Comparison of ENCODE assay signal across 20 mouse cellular contexts in the genomic region with DNA sequence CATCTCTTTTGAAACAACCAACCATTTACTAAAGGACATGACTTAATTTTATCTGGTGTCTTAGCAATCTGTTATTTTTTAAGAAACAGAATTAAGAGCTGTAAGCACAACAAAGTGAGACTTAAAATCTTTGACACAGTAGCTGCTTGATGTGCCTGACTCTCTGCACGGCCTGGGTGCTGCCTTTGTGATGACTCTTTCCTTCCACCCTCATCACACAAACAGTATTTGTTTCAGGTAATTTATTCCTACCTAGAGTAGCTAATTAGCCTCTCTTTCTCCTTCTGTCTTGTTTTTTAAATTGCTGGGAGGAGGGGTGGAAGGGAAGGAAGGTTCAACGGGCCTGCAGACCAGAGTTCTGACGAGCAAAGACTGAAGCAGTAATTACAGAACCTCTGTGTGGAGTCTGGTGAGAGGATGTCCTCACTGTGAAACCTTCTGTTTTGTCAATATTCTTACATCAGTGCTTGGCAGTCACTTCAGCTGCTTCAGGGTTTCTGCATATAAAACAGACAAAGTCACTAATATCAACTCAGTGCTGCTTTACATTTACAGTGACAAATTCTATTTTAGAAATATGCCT.
A peak's percentile ranks its signal among the peaks of the same experiment; 100 is the strongest.
DNase-seq lines count a peak whose midpoint lies in the region; ATAC-seq lines count a peak whose summit lies in the region.
"Had no signal": no experiment of that assay in that cellular context is flagged by ENCODE, and none has a peak within 500 bp of the region (broad histone marks: within the 10 kb centered on the region; RNA-seq: fewer than 3 reads in every experiment).

No protein-coding gene starts in this region.

- WGBS in hindbrain, embryonic 10.5 days = 27% methylated on average over 3 of the region's 3 CpGs
- 23% methylated on average over 3 of the region's 3 CpGs for WGBS in hindbrain, embryonic 11.5 days
- WGBS in forebrain, embryonic 13.5 days = 3% methylated on average over 3 of the region's 3 CpGs
- WGBS in hindbrain, embryonic 15.5 days = 21% methylated on average over 3 of the region's 3 CpGs
- whole genome bisulfite sequencing in neural tube, embryonic 15.5 days = 11% methylated on average over 3 of the region's 3 CpGs

- no peak for DNase-seq in hindbrain, embryonic 10.5 days (ENCODE audit: low spot score)
- no peak for DNase-seq in hindbrain, embryonic 11.5 days (ENCODE audit: low spot score)
- no peak for DNase-seq in natural killer cell, adult 2 months (ENCODE audit: low spot score in 2 of 2)
- DNase-seq in kidney, adult 8-10 months = no peak
- DNase-seq: adrenal gland, postnatal 36 days; gastrocnemius, postnatal 10 days; heart, adult 18-20 months; heart, postnatal 4 days; kidney, adult 18-20 months; kidney, postnatal 36 days; right cerebral cortex, adult 18-20 months; spleen, adult 18-20 months; thymus, adult 18-20 months had no signal

- no peak for ATAC-seq in hindbrain, embryonic 11.5 days (ENCODE audit: low FRiP score)
- peak; percentile 74 for ATAC-seq in forebrain, embryonic 13.5 days
- peak; percentile 61; the same call in 1 of the 2 replicates for ATAC-seq in hindbrain, embryonic 15.5 days (ENCODE audit: low FRiP score, low read depth)
- peak; percentile 12; the same call in 1 of the 2 replicates for ATAC-seq in neural tube, embryonic 15.5 days (ENCODE audit: low FRiP score)
- ATAC-seq: activated CD4-positive, CD25-positive, alpha-beta regulatory T cell, adult 4 months; lung, postnatal 0 days had no signal

- H3K36me3 ChIP-seq in hindbrain, embryonic 10.5 days = no peaks in the 10 kb centered on the region
- no peaks in the 10 kb centered on the region for H3K36me3 ChIP-seq in hindbrain, embryonic 11.5 days (ENCODE audit: control insufficient read depth, insufficient read depth, low read length)
- H3K36me3 ChIP-seq in forebrain, embryonic 13.5 days (ENCODE audit: poor library complexity, severe bottlenecking) = no peaks in the 10 kb centered on the region
- H3K36me3 ChIP-seq in hindbrain, embryonic 15.5 days = no peaks in the 10 kb centered on the region
- no peaks in the 10 kb centered on the region for H3K36me3 ChIP-seq in neural tube, embryonic 15.5 days
- H3K36me3 ChIP-seq: embryonic facial prominence, embryonic 15.5 days; liver, embryonic 15.5 days had no signal

- no peak overlapping the region for H3K4me2 ChIP-seq in hindbrain, embryonic 11.5 days (replicated peaks; ENCODE audit: low read depth, low read length)
- H3K4me2 ChIP-seq in forebrain, embryonic 13.5 days = no peak overlapping the region
- no peak overlapping the region for H3K4me2 ChIP-seq in hindbrain, embryonic 15.5 days
- no peak overlapping the region for H3K4me2 ChIP-seq in neural tube, embryonic 15.5 days
- H3K4me2 ChIP-seq: embryonic facial prominence, embryonic 15.5 days; liver, embryonic 15.5 days had no signal

- no peak overlapping the region for H3K4me3 ChIP-seq in hindbrain, embryonic 10.5 days
- H3K4me3 ChIP-seq in hindbrain, embryonic 11.5 days (ENCODE audit: low read depth, low read length) = no peak overlapping the region
- no peak overlapping the region for H3K4me3 ChIP-seq in forebrain, embryonic 13.5 days
- H3K4me3 ChIP-seq in hindbrain, embryonic 15.5 days = no peak overlapping the region
- no peak overlapping the region for H3K4me3 ChIP-seq in neural tube, embryonic 15.5 days (replicated peaks)
- H3K4me3 ChIP-seq: embryonic facial prominence, embryonic 15.5 days; liver, embryonic 15.5 days had no signal

- H3K9ac ChIP-seq in hindbrain, embryonic 11.5 days (ENCODE audit: low read depth, low read length) = no peak overlapping the region
- no peak overlapping the region for H3K9ac ChIP-seq in forebrain, embryonic 13.5 days
- no peak overlapping the region for H3K9ac ChIP-seq in hindbrain, embryonic 15.5 days
- no peak overlapping the region for H3K9ac ChIP-seq in neural tube, embryonic 15.5 days (replicated peaks)
- H3K9ac ChIP-seq: embryonic facial prominence, embryonic 15.5 days; liver, embryonic 15.5 days had no signal

- no peaks in the 10 kb centered on the region for H3K27me3 ChIP-seq in hindbrain, embryonic 10.5 days (ENCODE audit: insufficient read depth, poor library complexity, severe bottlenecking)
- no peaks in the 10 kb centered on the region for H3K27me3 ChIP-seq in hindbrain, embryonic 11.5 days (ENCODE audit: control insufficient read depth, insufficient read depth, low read length)
- no peaks in the 10 kb centered on the region for H3K27me3 ChIP-seq in forebrain, embryonic 13.5 days
- no peaks in the 10 kb centered on the region for H3K27me3 ChIP-seq in hindbrain, embryonic 15.5 days
- no peaks in the 10 kb centered on the region for H3K27me3 ChIP-seq in neural tube, embryonic 15.5 days (replicated peaks)
- H3K27me3 ChIP-seq: embryonic facial prominence, embryonic 15.5 days; liver, embryonic 15.5 days had no signal

- peaks cover 18% of the 10 kb centered on the region for H3K4me1 ChIP-seq in hindbrain, embryonic 10.5 days (replicated peaks)
- no peaks in the 10 kb centered on the region for H3K4me1 ChIP-seq in hindbrain, embryonic 11.5 days (replicated peaks; ENCODE audit: control insufficient read depth, insufficient read depth, low read length)
- peaks cover 16% of the 10 kb centered on the region for H3K4me1 ChIP-seq in forebrain, embryonic 13.5 days
- 0 out of 2 replicates have a peak, but pooled peaks cover 3% of the 10 kb centered on the region for H3K4me1 ChIP-seq in hindbrain, embryonic 15.5 days (replicated peaks)
- peaks cover 4% of the 10 kb centered on the region; the same call in 1 of the 2 replicates for H3K4me1 ChIP-seq in neural tube, embryonic 15.5 days
- H3K4me1 ChIP-seq: embryonic facial prominence, embryonic 15.5 days; liver, embryonic 15.5 days had no signal

- H3K27ac ChIP-seq in hindbrain, embryonic 10.5 days = peak overlapping the region; percentile 70
- H3K27ac ChIP-seq in hindbrain, embryonic 11.5 days (ENCODE audit: low read depth, low read length) = no peak overlapping the region
- no peak overlapping the region for H3K27ac ChIP-seq in forebrain, embryonic 13.5 days
- H3K27ac ChIP-seq in hindbrain, embryonic 15.5 days (replicated peaks) = no peak overlapping the region
- H3K27ac ChIP-seq in neural tube, embryonic 15.5 days (replicated peaks) = no peak overlapping the region
- H3K27ac ChIP-seq: embryonic facial prominence, embryonic 15.5 days; liver, embryonic 15.5 days had no signal

- no peaks in the 10 kb centered on the region for H3K9me3 ChIP-seq in hindbrain, embryonic 10.5 days
- H3K9me3 ChIP-seq in hindbrain, embryonic 11.5 days (ENCODE audit: control insufficient read depth, low read length) = no peaks in the 10 kb centered on the region
- no peaks in the 10 kb centered on the region for H3K9me3 ChIP-seq in forebrain, embryonic 13.5 days (replicated peaks)
- H3K9me3 ChIP-seq in hindbrain, embryonic 15.5 days = no peaks in the 10 kb centered on the region
- no peaks in the 10 kb centered on the region for H3K9me3 ChIP-seq in neural tube, embryonic 15.5 days (replicated peaks)
- H3K9me3 ChIP-seq: embryonic facial prominence, embryonic 15.5 days; liver, embryonic 15.5 days had no signal
